1 mouse cellular context compared by ENCODE assay signal in the genomic region with DNA sequence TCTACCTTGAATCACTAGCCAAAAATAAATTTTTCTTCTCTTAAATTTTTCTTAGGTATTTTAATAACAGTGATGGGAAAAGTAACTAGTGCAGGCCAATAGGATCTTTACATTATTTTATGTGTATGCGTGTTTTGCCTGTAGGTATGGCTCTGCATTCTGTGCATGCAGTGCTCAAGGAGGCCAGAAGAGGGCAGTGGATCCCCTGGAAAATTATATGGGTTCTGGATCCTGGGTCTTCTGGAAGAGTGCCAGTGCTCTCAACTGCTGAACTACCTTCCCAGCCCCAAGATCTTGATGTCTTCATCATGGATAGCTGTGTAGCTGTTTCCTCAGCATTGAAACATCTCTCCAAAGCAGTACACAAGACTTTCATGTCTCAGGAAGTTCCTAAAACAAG.
TF ChIP-seq lines count a peak whose summit lies in the region.

No protein-coding gene starts in this region.

TF ChIP-seq in ES-E14, 5 proteins besides CTCF, POLR2A, EP300 and RAD21:
- no peak for TF ChIP-seq HCFC1 (IDR thresholded peaks at IDR 0.05; ENCODE audit: borderline replicate concordance, insufficient read depth, low read length)
- TF ChIP-seq MAFK (IDR thresholded peaks at IDR 0.05; ENCODE audit: insufficient read depth, low read depth, low read length), result no peak
- peak; percentile 57 for TF ChIP-seq ZC3H11A (IDR thresholded peaks at IDR 0.05; ENCODE audit: borderline replicate concordance, low read depth, low read length)
TF ChIP-seq in ES-E14: peak in this region for 1.
